Mouse (Mus musculus) thymus, postnatal 36 days (tissue): ENCODE measurements at regions not wholly inside any gene's neighbourhood (a gene's known extent, or its start where the extent isn't known, plus 50 kb on each side); places are given as distances from the start of the nearest gene placed in this dataset.

Experiments used
- DNase-seq, 2 experiments: peaks; one replicate each; pipeline ENCODE4 v3.0.0; 2022; ENCODE audit warnings: mixed read lengths in 2 of 2

- no peak for DNase-seq
Observed at GRCm38 (mm10) chr10:56899640-56900274, 522.6 kb downstream of the Gja1 start.

- DNase-seq, result no peak
Observed at GRCm38 (mm10) chr10:56900914-56901313, 523.8 kb downstream of the Gja1 start.

GRCm38 (mm10) chr10:56912711-56913110 is 535.6 kb downstream of the Gja1 start:
- DNase-seq, result no peak

- no peak for DNase-seq
Observed at GRCm38 (mm10) chr10:56914103-56914502, 537.0 kb downstream of the Gja1 start.

GRCm38 (mm10) chr10:56918412-56918811 is 541.3 kb downstream of the Gja1 start:
- DNase-seq, result no peak

GRCm38 (mm10) chr10:56920711-56921672 is 543.9 kb downstream of the Gja1 start:
- no peak for DNase-seq

- no peak for DNase-seq
Observed at GRCm38 (mm10) chr10:56935174-56935573, 551.0 kb upstream of the Hsf2 start.

- no peak for DNase-seq
Observed at GRCm38 (mm10) chr10:56941972-56942371, 544.2 kb upstream of the Hsf2 start.

- no peak for DNase-seq
Observed at GRCm38 (mm10) chr10:56944434-56945145, 541.6 kb upstream of the Hsf2 start.

- no peak for DNase-seq
Observed at GRCm38 (mm10) chr10:56956728-56957127, 529.5 kb upstream of the Hsf2 start.

- DNase-seq, result no peak
Observed at GRCm38 (mm10) chr10:56962096-56962807, 523.9 kb upstream of the Hsf2 start.

- no peak for DNase-seq
Observed at GRCm38 (mm10) chr10:56963215-56963614, 523.0 kb upstream of the Hsf2 start.

- no peak for DNase-seq
Observed at GRCm38 (mm10) chr10:56968913-56969312, 517.3 kb upstream of the Hsf2 start.

- DNase-seq, result no peak
Observed at GRCm38 (mm10) chr10:56974812-56975211, 511.4 kb upstream of the Hsf2 start.

- no peak for DNase-seq
Observed at GRCm38 (mm10) chr10:56979601-56980000, 506.6 kb upstream of the Hsf2 start.

GRCm38 (mm10) chr10:56980821-56981220 is 505.4 kb upstream of the Hsf2 start:
- no peak for DNase-seq

GRCm38 (mm10) chr10:56982526-56983190 is 503.5 kb upstream of the Hsf2 start:
- DNase-seq, result no peak

- no peak for DNase-seq
Observed at GRCm38 (mm10) chr10:56994969-56995368, 491.2 kb upstream of the Hsf2 start.

GRCm38 (mm10) chr10:57000892-57001722 is 485.1 kb upstream of the Hsf2 start:
- DNase-seq, result no peak

- no peak for DNase-seq
Observed at GRCm38 (mm10) chr10:57001723-57002110, 484.5 kb upstream of the Hsf2 start.

- DNase-seq, result no peak
Observed at GRCm38 (mm10) chr10:57037641-57038040, 448.5 kb upstream of the Hsf2 start.
